Mouse (Mus musculus): Measurements from ENCODE around the gene Dnaaf2.

Gene Dnaaf2
- long read RNA-seq, experiment 1, transcript Dnaaf2-201 (3 exons, 3,390 nt), result major isoform, 10 of 10 reads
- long read RNA-seq, experiment 1, partial matches to known transcripts, result 0 of 10 reads
- long read RNA-seq, experiment 1, other reads (novel, unspliced or antisense), result 0 of 10 reads
- long read RNA-seq, experiment 2, transcript Dnaaf2-201 (3 exons, 3,390 nt), result major isoform, 16 of 16 reads
- long read RNA-seq, experiment 2, partial matches to known transcripts, result 0 of 16 reads
- long read RNA-seq, experiment 2, other reads (novel, unspliced or antisense), result 0 of 16 reads

DNA sequence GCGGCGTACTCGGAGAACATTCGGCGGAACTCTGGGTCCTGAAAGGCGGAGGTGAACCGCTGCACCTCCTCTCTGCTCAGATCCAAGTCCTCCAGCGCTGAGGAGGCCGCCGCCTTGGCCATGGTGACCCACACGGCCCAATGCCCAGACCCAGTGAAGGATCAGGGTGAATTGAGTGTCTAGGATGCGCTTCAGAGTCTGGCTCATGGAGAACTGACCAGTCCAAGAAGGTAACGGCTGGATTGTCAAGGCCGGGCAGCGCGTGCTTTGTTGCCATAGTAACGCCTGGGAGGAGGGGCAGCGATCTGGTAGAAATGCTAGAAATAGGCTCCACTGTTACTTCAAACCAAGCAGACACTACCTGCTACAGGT is at the start of gene Dnaaf2:
Dnaaf2 (minus strand) TSS at position 266 of the 372 bp plus-strand sequence.
- intact Hi-C loops (cut with DNase I), result loop anchor here (5.0 kb wide), 1 partner anchor 109 kb away; no protein-coding TSS in a partner anchor

DNA sequence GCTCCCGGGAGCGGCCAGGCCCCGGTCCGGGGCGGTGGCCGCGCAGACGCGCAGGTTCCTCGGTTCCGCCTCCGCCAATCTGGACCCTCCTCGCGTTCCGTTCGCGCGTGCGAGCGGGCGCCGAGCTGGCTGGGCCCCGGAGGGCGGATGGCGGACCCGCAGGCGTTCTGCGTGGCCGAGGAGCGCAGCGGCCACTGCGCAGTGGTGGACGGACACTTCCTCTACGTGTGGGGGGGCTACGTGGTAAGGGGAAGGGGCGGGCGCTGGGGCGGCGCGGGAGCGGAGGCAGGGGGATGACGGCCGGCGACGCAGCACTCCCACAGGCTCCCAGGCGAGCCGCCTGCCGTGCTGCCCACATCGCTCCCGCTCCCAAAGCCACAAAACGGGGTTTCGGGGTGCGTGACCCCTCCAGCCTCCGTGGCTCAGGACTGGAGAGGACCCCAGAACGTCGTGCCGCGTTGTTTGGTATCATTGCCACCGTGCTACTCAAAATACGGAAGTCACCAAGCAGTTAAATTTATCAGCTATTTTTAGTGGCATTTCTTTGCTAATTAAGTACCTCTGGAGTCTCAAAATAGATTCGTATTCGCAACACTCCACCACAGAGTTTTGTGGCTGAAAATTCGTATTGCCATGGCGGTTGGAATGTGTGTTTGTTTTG is 43.7 kb upstream of the Dnaaf2 start:
- intact Hi-C loops (cut with DNase I), result no loop called here

DNA sequence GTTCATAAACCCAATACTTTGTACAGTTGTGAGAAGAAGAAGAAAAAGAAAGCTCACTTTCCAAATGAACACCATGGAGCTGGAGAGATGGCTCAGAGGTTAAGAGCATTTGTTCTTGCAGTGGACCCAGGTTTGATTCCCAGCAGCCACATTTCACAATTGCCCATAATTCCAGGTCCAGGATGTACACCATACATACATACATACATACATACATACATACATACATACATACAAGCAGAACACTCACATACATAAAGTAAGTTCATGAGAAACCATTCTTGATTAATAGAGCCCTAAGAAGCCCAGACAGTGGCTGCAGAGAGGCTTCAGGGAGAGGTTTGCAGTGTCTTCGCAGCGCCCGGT is 43.2 kb upstream of the Dnaaf2 start:
- intact Hi-C loops (cut with DNase I), result no loop called here

DNA sequence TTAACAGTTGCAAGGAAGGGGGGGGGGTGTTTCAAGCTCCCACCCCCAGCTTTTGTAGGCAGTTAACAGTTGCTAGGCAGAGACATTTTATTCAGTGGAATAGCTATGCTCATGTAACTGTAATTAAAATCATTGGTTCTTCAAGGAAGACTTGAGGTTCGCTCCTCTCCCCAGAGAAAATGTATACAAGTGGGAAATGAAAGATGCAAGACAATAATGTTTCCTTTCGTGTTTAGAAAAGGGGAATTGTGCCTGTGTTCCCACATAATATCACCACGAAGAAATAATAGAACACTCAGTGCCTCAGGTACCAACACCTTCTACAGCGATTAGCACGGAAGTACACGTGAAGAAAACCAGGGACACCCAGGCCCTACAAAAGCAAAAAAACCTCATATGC is 42.6 kb upstream of the Dnaaf2 start, which contains the start of gene Klhdc1:
Klhdc1 (plus strand) TSS at position 301 of the 400 bp plus-strand sequence.
- intact Hi-C loops (cut with DNase I), result no loop called here

DNA sequence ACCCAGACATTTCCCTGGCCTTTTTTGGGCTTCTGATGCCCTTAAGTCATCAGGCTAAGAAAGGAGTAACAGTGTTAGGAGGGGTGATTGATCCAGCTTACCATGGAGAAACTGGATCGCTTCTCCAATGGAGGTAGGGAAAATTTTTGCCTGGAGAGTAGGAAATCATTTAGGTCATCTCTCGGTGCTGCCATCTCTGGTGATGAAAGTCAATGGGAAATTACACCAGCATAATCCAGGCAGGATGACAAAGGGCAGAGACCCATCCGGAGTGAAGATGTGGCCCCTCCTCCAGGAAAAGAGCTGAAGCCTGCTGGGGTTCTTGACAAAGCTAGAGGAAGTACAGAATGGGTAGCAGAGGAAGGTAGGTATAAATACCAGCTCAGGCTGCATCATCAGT is 40.1 kb upstream of the Dnaaf2 start:
- intact Hi-C loops (cut with DNase I), result no loop called here

DNA sequence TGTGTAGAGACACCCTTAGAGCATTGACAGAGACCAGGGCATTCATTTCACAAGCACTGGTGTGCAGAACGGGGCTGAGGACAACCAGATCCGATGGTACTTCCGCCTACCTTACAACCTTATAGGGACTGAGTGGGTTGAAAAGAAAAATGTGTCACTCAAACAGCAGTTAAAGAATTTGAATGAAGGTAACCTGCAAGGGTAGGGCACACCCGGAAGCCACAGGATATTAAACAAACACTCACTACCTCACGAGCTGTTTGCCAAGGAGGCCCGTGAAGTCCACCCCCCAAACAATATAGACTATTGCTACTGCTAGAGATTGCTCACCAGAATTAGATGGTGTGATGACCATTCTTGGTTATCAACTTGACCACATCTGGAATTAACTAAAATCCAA is 37.6 kb upstream of the Dnaaf2 start:
- intact Hi-C loops (cut with DNase I), result no loop called here

DNA sequence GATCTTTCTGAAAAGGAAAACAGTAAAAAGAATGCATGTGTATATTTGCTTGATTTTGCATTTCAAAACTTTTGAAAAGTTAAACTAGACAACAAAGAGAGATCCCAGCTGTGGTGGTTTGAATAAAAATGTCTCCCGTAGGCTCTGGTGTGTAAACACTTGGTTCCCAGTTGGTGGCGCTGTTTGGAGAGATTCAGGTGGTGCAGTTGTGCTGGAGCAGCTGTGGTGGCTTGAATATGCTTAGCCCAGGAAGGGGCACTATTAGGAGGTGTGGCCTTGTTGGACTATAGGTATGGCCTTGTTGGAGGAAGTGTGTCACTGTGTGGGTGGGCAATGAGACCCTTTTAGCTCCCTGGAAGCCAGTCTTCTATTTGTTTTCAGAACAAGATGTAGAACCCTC is 31.0 kb upstream of the Dnaaf2 start:
- intact Hi-C loops (cut with DNase I), result no loop called here

DNA sequence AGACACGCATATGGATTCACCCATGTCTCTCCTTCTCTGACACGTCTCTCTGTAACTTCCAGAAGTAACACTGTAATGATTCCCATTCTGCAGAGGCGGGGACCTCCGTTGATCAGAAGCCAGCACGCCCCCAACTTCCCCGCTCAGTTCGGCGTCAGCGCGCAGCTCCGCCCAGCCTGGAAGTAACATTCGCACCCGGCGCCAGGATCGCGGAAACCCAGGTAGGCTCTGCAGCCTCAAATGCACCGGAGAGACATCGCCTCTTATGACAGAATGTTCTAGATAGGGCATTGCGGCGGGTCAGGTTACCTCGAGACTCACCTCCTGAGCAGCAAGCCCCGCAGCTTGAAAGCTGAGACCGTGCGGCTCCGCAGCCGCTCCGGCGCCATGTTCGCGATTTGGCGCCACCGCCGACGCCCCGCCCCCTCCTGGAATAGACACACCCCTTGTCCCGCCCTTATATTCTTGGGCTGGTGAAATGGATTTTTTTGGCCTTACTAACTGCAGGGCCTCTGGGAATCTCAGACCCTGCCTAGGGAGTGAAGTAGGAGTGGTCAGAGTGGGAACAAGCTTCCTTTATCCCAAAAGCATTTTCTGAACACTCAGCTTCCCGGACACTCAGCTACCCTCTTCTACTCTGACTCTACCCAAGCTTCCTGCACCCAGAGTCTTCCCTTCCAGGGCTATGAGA is 29.7 kb upstream of the Dnaaf2 start, which contains the start of gene Pole2:
Pole2 (minus strand) TSS at position 420 of the 691 bp plus-strand sequence.
- intact Hi-C loops (cut with DNase I), result no loop called here

DNA sequence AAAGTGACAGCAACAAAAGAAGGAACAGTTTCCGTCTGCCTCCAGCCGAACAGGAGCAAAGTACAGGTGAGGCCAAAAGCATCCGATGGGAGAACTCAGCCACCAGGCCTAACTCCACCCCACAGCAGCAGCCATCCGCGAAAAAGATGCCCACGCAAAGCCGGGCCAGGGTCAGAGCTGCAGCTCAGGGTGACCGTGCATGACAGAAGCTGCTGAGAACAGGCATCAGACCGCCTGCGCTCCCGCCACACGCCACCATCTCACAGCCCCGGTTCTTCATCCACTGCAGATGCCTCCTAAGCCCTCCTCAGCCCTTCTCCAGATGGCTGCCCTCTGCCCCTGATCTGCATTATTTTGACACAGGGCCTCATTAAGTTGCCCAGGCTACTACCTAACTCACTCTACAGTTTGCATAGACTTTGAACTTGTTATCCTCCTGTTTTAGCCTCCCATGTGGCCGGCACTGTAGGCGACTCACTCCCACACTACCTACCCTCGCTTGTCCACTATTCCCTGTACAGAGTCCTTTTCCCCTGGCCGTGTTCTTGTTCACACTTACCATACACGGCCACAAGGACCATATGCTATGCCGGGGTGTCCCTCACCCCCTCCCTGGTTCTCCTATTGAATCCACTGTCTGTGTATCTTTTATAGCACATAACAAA is 22.5 kb upstream of the Dnaaf2 start:
- intact Hi-C loops (cut with DNase I), result no loop called here

DNA sequence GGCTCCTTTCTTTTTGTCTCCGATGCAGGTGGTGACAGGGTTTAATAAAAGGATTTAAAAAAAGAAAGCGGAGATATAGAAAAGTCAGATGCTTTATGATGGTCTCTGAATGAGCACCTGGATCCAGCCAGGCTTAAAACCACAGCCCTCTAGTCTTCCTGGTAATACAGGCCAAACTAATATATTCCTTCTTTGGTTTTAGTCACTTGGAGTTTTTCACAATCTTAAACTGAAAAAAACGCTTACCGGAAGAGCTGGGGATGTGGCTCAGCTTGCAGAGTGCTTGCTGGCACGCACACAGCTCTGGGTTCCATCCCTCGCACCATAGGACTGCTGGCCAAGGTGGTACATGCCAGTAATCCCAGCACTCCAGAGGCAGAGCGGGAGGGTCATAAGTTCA is 18.4 kb upstream of the Dnaaf2 start:
- intact Hi-C loops (cut with DNase I), result no loop called here

DNA sequence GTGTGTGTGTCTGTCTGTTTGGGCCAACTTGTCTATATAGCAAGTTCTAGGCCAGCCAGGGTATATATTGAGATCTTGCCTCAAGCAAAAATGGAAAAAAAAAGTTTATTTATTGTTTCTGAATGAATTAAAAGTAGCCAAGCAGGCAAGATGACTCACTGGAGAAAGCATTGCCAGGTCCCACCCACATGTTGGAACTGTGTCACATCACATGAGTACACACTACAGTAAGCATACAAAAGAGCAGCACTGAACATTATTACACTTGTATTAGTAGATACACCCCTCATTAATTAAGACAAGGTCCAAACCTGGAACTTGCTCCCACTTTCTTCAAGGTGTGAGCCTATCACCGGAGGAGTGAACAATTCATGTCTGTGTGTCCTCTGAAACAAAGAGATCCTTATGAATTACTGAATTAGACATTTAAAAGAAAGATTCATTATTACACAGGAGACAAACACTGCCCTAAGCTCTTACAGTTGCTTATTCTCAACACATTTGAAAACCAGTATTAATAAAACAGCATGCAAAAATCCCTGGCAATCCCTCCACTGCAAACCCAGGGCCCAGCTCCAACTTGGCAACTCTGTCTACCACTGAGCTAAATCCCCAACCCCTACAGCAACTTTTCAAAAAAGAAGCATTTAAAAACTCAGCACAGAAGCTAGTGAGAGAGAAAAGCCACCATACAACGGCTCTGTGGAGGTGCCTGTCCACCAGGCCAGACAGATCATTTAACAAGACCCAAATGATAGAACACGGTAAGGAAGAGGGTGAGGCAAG is 17.0 kb upstream of the Dnaaf2 start:
- intact Hi-C loops (cut with DNase I), result no loop called here

DNA sequence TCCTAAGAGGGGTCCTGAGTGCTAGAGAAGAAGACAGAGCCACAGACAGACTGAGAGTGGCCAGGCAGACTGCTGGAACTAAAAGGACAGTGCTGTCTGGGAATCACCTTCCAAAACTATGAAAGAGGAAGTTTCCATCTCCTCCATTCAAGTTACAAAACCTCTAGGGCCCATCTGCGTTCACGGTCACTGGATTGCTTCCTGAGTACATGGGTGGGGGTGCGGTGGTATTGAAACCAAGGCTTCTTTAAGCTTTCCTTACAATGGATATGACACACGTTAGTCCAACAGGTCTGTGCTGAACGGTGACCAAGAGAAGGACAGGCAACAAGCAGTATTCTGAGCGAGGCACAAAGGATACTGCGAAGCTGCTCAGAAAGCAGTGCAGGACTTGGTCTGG is 16.2 kb upstream of the Dnaaf2 start:
- intact Hi-C loops (cut with DNase I), result no loop called here

DNA sequence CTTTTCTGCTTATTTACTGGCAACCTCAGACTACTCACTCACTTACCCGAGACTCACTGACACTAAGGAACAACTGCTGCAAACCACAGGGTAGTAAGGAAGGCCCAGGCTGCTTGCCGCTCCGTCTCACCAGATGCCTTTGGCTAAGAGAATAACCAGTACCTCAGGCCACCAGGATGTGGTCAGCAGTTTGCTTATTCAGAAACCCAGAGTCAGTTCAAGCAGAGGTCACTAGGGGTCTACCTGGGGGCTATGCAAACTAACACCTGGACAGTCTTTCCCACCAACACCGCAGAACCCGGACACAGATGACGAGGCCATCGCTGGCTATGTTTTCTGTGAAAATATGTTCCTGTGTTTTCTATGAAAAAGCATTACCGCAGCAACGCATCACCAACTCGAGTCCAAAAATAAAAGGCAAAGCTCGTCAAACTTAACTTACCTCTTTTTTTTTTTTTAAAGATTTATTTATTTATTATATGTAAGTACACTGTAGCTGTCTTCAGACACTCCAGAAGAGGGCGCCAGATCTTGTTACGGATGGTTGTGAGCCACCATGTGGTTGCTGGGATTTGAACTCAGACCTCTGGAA is 15.1 kb upstream of the Dnaaf2 start:
- intact Hi-C loops (cut with DNase I), result no loop called here

DNA sequence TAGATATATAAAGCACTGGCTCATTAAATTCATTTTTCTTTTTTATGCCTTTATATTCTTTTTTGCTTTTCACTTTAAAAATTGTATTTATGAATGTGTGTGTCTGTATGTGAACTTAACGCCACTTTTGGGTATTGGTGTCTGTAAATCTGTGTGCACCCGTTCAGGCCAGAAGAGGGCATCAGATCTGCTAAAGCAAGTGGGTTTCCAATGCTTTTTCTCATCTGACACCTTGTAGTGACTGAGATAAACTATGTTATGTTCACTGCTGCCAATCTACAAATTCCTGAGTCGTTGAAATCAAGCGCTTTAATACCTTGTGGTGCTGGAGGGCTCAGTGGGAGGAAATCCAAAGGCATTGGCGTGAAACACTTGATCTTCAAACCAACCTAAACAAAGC is 12.8 kb upstream of the Dnaaf2 start:
- intact Hi-C loops (cut with DNase I), result no loop called here

DNA sequence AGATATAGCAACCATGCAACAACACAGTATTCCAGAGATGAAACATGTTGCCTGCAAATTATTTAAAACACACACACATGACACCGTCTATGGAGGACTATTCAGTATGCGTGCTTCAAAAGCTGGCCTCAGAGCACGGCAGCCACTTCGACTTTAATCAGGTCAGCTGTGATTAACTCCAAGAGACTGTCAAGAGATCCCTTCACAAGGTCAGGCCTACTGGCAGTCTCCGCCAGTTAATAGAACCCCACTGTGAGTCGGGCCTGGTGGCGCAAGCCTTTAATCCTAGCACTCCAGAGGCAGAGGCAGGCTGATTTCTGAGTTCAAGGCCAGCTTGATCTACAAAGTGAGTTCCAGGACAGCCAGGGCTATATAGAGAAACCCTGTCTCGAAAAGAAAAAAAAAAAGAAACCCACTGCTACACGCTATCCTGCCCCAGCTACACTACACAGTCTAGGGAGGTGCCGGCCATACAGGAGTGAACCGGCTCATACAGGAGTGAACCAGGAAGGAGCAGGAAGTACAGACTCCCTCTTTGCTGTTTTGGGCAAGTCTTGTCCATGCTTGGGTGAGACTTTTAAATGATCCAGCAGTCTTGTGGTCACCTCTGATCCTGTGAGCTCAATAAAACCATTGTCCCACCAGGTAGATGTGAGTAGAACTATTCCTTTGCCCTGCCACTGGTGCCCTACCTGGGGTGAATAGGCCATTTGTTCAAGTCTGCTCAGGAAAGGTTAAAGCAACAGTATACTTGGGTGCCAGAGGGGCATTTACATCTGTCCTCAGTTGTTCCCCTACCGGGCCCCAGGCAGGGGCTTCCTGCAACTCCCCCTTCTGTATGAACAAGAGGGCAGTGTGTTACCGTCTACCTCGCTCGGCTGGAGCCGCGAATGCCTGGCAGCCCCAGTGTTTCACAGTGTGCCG is 12.1 kb upstream of the Dnaaf2 start:
- intact Hi-C loops (cut with DNase I), result no loop called here

DNA sequence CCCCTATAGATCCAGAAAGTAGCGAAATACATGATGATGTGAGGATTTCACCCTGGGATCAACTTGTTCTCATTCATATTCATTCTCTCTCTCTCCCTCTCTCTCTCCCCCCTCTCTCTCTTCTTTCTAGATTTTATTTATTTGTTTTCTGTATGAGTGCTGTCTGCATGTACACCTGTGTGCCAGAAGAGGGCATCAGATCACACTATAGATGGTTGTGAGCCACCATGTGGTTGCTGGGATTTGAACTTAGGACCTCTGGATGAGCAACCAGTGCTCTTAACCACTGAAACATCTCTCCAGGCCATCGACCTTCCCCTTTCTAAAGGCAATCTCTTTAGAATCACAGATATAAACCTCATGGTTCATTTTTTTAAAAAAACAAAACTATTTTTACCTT is 10.3 kb upstream of the Dnaaf2 start:
- intact Hi-C loops (cut with DNase I), result loop anchor here (10.0 kb wide), 1 partner anchor 366 kb away; no protein-coding TSS in a partner anchor

DNA sequence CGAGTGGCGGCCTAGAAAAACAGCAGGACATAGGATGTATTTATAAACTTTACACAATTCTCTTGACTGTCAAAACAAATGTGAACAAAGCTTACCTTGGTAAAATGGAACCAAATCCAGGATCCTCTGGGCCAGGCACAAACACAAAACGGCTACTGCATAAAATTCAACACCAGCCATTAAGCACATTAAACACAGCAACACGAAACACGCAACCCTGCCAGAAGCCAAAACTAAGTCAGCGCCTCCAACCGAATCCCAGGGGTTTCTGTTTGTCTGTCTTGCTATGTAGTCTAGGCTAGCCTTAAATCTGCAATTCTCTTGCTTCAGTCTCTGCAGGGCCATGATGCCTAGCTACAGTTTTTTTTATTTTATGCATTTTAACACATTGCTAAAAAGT is 9.7 kb upstream of the Dnaaf2 start:
- intact Hi-C loops (cut with DNase I), result loop anchor here (10.0 kb wide), 1 partner anchor 367 kb away; no protein-coding TSS in a partner anchor

DNA sequence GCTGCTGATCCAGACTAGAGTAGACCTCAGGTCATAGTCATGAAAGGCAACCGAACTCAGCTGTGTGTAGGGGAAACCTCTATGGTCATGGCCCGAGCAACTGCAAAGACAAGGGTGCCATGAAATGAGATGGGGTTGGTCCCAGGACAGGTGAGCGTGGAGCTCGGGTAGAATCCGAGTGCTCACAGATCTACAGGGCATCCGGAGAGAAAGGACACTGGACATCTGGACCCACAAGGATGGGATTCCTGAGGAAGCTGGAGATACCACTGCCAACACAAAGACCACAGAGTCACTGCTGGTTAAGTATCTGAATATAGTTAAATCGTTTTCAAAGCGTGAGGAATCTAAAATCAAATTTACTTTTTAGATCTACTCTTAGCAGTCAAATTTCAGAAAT is 9.2 kb upstream of the Dnaaf2 start:
- intact Hi-C loops (cut with DNase I), result loop anchor here (10.0 kb wide), 1 partner anchor 367 kb away; no protein-coding TSS in a partner anchor
